Mouse (Mus musculus): Measurements from ENCODE around the gene Camk1. TPM values are rescaled to one million over a fixed set of nuclear protein-coding genes. Genes with fewer than 3 reads are reported as not detected.
A peak's percentile ranks its signal among the peaks of the same experiment; 100 is the strongest.

The Camk1 gene
- polyA plus RNA-seq, 1 experiment from 2014 or later = 37.0 TPM

GRCm38 (mm10) chr6:113329396-113329795 is 14.4 kb downstream of the Camk1 start:
- Histone ChIP-seq H3K4me1 (replicated peaks; ENCODE audit: control insufficient read depth, insufficient read depth, low read length) (0 out of 2 replicates have a peak, but pooled peaks cover 4% of the 10 kb centered on the region), H3K4me3 (ENCODE audit: low read depth, low read length) (no peak overlapping the region), H3K36me3 (ENCODE audit: control insufficient read depth, insufficient read depth) (peaks cover 33% of the 10 kb centered on the region), H3K27ac (ENCODE audit: low read depth, low read length) (no peak overlapping the region), H3K9me3 (ENCODE audit: control insufficient read depth) (no peaks in the 10 kb centered on the region), H3K9ac (ENCODE audit: low read depth, low read length) (no peak overlapping the region), H3K4me2 (replicated peaks; ENCODE audit: low read depth) (no peak overlapping the region), H3K27me3 (replicated peaks; ENCODE audit: control insufficient read depth, insufficient read depth, low read length) (no peaks in the 10 kb centered on the region)
- TF ChIP-seq CTCF (IDR thresholded peaks at IDR 0.05; ENCODE audit: low read depth) = no peak
- 97% methylated on average over 1 of the region's 1 CpGs for WGBS
- ATAC-seq = no peak

- Histone ChIP-seq H3K27ac (ENCODE audit: low read depth, low read length) (peak within 1 kb of the TSS; percentile 89), H3K27me3 (replicated peaks; ENCODE audit: control insufficient read depth, insufficient read depth, low read length) (no peaks in the 10 kb centered on the region), H3K9me3 (ENCODE audit: control insufficient read depth) (no peaks in the 10 kb centered on the region), H3K4me1 (replicated peaks; ENCODE audit: control insufficient read depth, insufficient read depth, low read length) (0 out of 2 replicates have a peak, but pooled peaks cover 4% of the 10 kb centered on the region), H3K9ac (ENCODE audit: low read depth, low read length) (peak within 1 kb of the TSS; percentile 59), H3K36me3 (ENCODE audit: control insufficient read depth, insufficient read depth) (peaks cover 51% of the 10 kb centered on the region), H3K4me2 (replicated peaks; ENCODE audit: low read depth) (peak within 1 kb of the TSS; percentile 85), H3K4me3 (ENCODE audit: low read depth, low read length) (peak within 1 kb of the TSS; percentile 49)
- under 1% methylated on average over 52 of the region's 52 CpGs for WGBS
- no peak; the same call in 1 of the 2 replicates for TF ChIP-seq CTCF (IDR thresholded peaks at IDR 0.05; ENCODE audit: low read depth)
- ATAC-seq = peak; percentile 98
Observed at GRCm38 (mm10) chr6:113326533-113327315, 17.1 kb downstream of the Camk1 start, which contains the start of gene Ogg1. Gene Ogg1, plus strand, starts transcription at chr6:113326972.

DNA sequence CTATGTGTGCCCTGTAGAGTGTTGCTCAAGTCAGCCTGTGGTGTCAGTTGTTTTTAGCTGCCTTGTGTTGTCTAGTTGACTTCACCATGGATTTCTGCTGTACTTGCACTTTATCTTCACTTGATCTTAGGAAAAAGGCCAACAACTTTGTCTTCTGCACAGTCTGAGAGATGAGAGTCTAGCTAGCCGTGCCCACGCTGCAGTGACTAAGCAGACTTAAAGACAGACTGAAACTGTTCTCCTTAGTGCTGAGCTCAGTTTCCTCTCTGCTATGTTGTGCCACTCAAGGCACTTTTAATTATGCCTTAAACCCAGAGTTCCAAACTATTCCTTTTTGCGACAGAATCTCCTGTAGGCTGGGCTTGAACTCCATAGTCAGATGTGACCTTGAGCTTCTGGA is 27.8 kb downstream of the Camk1 start:
- H3K4me2 ChIP-seq (replicated peaks; ENCODE audit: low read depth) = no peak overlapping the region
- H3K4me1 ChIP-seq (replicated peaks; ENCODE audit: control insufficient read depth, insufficient read depth, low read length) = 0 out of 2 replicates have a peak, but pooled peaks cover 3% of the 10 kb centered on the region
- H3K4me3 ChIP-seq (ENCODE audit: low read depth, low read length) = no peak overlapping the region
- WGBS = 92% methylated on average over 3 of the region's 3 CpGs
- TF ChIP-seq CTCF (IDR thresholded peaks at IDR 0.05; ENCODE audit: low read depth) = no peak
- no peaks in the 10 kb centered on the region for H3K9me3 ChIP-seq (ENCODE audit: control insufficient read depth)
- H3K9ac ChIP-seq (ENCODE audit: low read depth, low read length) = no peak overlapping the region
- ATAC-seq = no peak
- peaks cover 81% of the 10 kb centered on the region for H3K36me3 ChIP-seq (ENCODE audit: control insufficient read depth, insufficient read depth)
- no peak overlapping the region for H3K27ac ChIP-seq (ENCODE audit: low read depth, low read length)
- H3K27me3 ChIP-seq (replicated peaks; ENCODE audit: control insufficient read depth, insufficient read depth, low read length) = no peaks in the 10 kb centered on the region

DNA sequence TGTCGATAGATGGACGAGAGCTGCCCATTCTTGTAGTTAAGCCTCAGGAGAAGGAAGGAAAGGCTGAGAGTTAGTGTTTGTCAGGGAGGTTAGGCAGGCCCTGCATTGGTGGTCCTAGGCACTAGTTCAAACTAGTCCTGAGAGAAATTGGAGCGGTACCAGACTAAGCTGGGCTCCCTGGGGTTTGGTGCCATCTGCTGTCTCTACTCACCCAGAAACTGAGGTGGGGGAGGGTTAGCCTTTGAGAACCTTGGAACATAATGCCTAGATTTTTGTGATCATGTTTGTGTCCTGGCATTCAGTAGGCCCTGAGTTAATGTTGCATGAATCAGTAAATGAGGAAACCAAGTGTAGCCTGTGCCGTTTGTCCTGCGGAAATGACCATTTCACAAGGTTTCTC is 35.6 kb downstream of the Camk1 start:
- H3K27me3 ChIP-seq (replicated peaks; ENCODE audit: control insufficient read depth, insufficient read depth, low read length) = no peaks in the 10 kb centered on the region
- WGBS = 21% methylated on average over 5 of the region's 5 CpGs
- H3K9me3 ChIP-seq (ENCODE audit: control insufficient read depth) = no peaks in the 10 kb centered on the region
- peak; percentile 69 for TF ChIP-seq CTCF (IDR thresholded peaks at IDR 0.05; ENCODE audit: low read depth)
- H3K36me3 ChIP-seq (ENCODE audit: control insufficient read depth, insufficient read depth) = peaks cover 24% of the 10 kb centered on the region
- H3K9ac ChIP-seq (ENCODE audit: low read depth, low read length) = peak overlapping the region; percentile 90
- 0 out of 2 replicates have a peak, but pooled peaks cover 3% of the 10 kb centered on the region for H3K4me1 ChIP-seq (replicated peaks; ENCODE audit: control insufficient read depth, insufficient read depth, low read length)
- H3K4me2 ChIP-seq (replicated peaks; ENCODE audit: low read depth) = peak overlapping the region; percentile 79
- peak overlapping the region; percentile 99 for H3K27ac ChIP-seq (ENCODE audit: low read depth, low read length)
- no peak for ATAC-seq
- H3K4me3 ChIP-seq (ENCODE audit: low read depth, low read length) = peak overlapping the region; percentile 68

DNA sequence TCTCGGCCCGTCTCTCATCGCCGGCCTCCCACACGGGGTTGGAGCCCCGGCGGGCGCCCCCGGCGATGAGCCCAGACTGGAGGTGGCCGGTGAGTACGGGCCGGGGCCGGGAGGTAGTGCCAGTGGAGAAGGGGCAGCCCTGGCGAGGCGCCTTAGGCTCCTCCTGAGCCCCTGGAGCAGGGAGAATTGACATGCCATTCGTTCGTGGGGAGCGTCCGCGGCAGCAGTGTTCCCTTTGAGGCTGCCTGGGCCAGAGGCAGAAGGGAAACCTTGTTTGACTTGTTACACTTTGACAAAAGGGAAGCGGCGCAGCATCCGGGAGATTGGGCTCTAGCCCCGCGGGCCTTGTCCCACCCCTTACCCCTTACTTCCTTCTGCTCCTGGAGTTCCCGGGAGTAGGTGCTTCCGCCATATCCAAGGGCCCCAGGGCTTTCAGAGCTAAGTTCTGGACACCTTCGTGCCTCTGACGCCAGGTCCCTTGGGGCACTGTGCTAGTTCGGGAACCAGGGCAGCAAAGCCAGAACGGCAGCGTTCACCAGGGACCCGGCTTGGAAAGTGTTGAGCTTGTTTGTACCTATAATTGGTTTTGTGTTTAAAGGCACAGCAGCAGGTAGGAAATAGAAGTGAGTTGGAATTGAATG is 36.2 kb downstream of the Camk1 start:
- H3K9me3 ChIP-seq (ENCODE audit: control insufficient read depth) = no peaks in the 10 kb centered on the region
- H3K36me3 ChIP-seq (ENCODE audit: control insufficient read depth, insufficient read depth) = peaks cover 18% of the 10 kb centered on the region
- peak overlapping the region; percentile 90 for H3K9ac ChIP-seq (ENCODE audit: low read depth, low read length)
- WGBS = under 1% methylated on average over 32 of the region's 34 CpGs
- H3K27me3 ChIP-seq (replicated peaks; ENCODE audit: control insufficient read depth, insufficient read depth, low read length) = no peaks in the 10 kb centered on the region
- peak overlapping the region; percentile 79 for H3K4me2 ChIP-seq (replicated peaks; ENCODE audit: low read depth)
- H3K4me3 ChIP-seq (ENCODE audit: low read depth, low read length) = peak overlapping the region; percentile 68
- peak overlapping the region; percentile 99 for H3K27ac ChIP-seq (ENCODE audit: low read depth, low read length)
- TF ChIP-seq CTCF (IDR thresholded peaks at IDR 0.05; ENCODE audit: low read depth) = no peak
- 0 out of 2 replicates have a peak, but pooled peaks cover 3% of the 10 kb centered on the region for H3K4me1 ChIP-seq (replicated peaks; ENCODE audit: control insufficient read depth, insufficient read depth, low read length)
- ATAC-seq = no peak

DNA sequence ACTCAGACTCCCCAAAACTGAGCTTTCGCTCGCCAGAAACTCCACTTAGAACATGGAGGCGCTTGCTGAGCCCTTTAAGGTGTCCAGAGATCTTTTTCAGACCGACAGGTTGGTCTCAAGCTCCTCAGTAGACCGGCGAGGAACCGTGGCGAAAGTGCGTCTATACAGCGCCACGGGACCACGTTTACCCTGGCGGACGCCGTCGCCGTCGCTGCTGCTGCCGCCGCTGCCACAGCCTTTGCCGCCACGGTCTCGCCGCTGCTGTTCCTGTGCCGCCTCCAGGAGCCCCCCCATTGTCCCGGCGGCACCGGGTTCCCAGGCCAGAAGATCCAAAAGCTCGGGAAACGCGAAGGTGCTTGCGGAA is 36.8 kb downstream of the Camk1 start, which contains the start of gene Brpf1:
Gene Brpf1, plus strand, starts transcription at position 152 of the 364 bp plus-strand sequence.
- no peak; the same call in 1 of the 2 replicates for TF ChIP-seq CTCF (IDR thresholded peaks at IDR 0.05; ENCODE audit: low read depth)
- no peaks in the 10 kb centered on the region for H3K27me3 ChIP-seq (replicated peaks; ENCODE audit: control insufficient read depth, insufficient read depth, low read length)
- peak within 1 kb of the TSS; percentile 90 for H3K9ac ChIP-seq (ENCODE audit: low read depth, low read length)
- ATAC-seq = peak; percentile 62
- peak within 1 kb of the TSS; percentile 99 for H3K27ac ChIP-seq (ENCODE audit: low read depth, low read length)
- H3K36me3 ChIP-seq (ENCODE audit: control insufficient read depth, insufficient read depth) = peaks cover 16% of the 10 kb centered on the region
- no peaks in the 10 kb centered on the region for H3K9me3 ChIP-seq (ENCODE audit: control insufficient read depth)
- under 1% methylated on average over 32 of the region's 32 CpGs for WGBS
- peak within 1 kb of the TSS; percentile 68 for H3K4me3 ChIP-seq (ENCODE audit: low read depth, low read length)
- 0 out of 2 replicates have a peak, but pooled peaks cover 3% of the 10 kb centered on the region for H3K4me1 ChIP-seq (replicated peaks; ENCODE audit: control insufficient read depth, insufficient read depth, low read length)
- peak within 1 kb of the TSS; percentile 79 for H3K4me2 ChIP-seq (replicated peaks; ENCODE audit: low read depth)
